Mouse (Mus musculus): Measurements from ENCODE around the gene Fgfr2.

GRCm38 (mm10) chr7:132253078-132253477, 870.1 kb downstream of the Fgfr2 start:
- no peak for TF ChIP-seq CTCF (IDR thresholded peaks at IDR 0.05; ENCODE audit: borderline replicate concordance, extremely low read depth, insufficient read depth, insufficient read length)
- TF ChIP-seq POLR2A (IDR thresholded peaks at IDR 0.05; ENCODE audit: borderline replicate concordance, extremely low read depth, insufficient read depth, insufficient read length, poor library complexity, severe bottlenecking) = no peak

All from brain, embryonic 14.5 days (tissue).